Mouse (Mus musculus): ENCODE data around the gene Heatr1. TPM values are rescaled to one million over a fixed set of nuclear protein-coding genes. Genes with fewer than 3 reads are reported as not detected.

Gene Heatr1
- total RNA-seq (2021), result 10 to 100 TPM; 13.7 to 14.1 TPM
- long read RNA-seq, experiment 1, result 0 reads
- long read RNA-seq, experiment 2, full-length matches to known transcripts, result 1 of 4 reads
- long read RNA-seq, experiment 2, partial matches to known transcripts, result 2 of 4 reads
- long read RNA-seq, experiment 2, other reads (novel, unspliced or antisense), result 1 of 4 reads

DNA sequence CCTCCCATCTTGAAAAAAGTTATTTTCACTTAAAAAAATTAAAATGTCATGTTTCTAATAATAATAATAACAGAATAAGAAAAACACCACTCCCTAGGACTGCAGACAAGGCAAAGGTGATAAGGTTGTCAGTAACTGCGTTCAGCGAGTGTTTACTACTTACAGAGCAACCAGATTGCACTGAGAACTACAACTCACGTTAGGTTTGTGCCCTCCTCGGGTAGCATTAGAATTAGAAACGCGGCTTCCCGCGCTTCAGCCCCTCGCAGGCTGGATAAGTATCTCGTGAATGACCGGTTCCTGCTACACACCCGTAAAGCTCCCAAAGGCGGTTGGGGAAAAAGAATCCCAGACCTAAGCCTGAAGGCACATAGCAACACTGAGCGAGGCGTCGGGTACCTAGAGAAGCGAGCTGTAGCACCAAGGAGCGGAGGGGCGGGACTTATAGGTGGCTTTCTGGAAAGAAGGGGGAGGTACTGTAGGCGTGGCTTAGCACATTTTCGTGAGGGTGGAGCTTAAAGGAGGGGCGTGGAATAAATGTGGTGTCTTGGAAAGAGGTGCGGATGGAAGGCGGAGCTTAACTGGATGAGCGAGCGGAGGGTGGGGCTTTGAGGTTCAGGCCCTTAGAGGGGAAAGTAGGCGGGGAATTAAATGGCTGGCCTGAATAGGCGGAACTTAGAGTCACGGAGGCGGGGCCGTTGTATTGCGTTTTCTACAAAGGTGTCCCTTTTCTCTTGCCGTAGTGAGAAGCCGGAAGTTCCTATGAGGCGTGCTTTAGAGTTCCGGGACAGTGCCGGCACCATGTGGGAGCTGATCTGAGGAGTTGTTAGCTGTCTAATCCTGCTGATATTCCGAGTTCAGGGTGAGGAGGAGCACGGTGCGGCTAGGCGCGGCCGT is at the start of gene Heatr1:
Heatr1 (plus strand) TSS at position 419 of the 897 bp plus-strand sequence.
- peak; percentile 89 to 90 for DNase-seq
- intact Hi-C loops (cut with DNase I), result loop anchor here (5.0 kb wide), 2 partner anchors 42 to 188 kb away; no protein-coding TSS in a partner anchor

DNA sequence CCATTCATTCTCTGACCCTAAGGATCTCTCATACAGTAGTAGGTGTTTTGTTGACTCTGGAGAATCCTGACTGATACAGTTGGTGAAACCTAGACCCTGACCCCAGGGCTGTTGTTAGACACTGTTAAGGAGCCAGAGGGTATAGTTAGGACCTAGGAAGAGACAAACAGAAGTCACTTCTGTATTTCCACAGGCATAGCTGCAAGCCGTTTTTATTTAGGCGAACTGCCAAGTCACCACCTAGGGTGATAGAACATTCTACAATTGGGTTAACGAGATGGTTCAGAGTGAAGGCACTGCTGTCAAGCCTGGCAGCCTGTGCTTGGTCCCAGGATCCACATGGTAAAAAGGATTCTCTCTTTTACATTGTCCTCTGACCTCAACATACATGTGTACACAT is 48.0 kb upstream of the Heatr1 start:
- intact Hi-C loops (cut with DNase I), result no loop called here
- DNase-seq, result no peak

DNA sequence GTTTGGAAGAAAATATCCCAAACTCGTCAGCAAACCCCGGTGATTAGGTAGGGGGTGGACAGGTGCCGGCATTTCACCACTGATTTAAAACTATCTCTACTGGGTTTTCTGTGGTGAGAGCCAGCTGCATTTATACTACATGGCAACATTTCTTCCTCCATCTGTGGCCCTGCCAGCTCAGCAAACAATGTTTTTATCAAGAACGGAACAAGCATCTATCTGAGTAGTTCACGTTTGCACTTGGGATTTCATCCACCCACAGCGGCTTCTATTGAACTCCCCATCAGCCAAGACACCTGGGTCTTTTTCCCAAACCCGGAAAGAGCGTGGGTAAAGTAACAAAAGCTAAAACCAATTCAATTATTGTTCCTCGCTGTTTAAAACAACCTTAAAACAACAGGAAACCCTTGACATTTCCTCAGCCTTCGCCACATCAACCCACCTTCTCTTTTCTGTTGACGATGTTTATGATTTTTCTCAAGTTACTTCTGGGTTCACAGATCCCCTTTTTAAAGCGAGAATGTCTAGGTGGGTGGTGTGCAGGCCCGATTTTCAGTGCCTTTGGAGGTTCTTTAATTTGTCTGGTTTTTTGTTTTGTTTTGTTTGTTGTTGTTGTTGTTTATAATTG is 45.5 kb upstream of the Heatr1 start:
- DNase-seq, result no peak
- intact Hi-C loops (cut with DNase I), result no loop called here

DNA sequence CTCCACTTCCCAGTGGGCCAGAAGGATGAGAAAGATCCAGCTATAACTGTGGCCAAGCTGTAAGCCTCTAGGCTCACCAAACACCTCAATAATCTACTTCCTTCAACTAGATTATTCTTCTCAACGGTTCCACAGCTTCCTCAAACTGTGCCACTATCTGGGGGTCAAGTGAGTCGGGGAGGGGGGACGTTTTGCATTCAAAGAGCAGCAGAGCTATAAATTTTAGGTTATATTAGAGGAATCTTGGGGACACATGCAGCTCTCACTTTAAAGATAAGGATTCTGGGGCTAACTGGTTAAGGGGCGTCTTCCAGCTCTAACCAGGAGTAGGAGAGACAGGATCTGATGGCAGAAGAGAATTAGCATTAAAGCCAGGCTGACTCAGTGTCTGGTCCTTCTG is 38.6 kb upstream of the Heatr1 start:
- intact Hi-C loops (cut with DNase I), result no loop called here
- DNase-seq, result no peak

DNA sequence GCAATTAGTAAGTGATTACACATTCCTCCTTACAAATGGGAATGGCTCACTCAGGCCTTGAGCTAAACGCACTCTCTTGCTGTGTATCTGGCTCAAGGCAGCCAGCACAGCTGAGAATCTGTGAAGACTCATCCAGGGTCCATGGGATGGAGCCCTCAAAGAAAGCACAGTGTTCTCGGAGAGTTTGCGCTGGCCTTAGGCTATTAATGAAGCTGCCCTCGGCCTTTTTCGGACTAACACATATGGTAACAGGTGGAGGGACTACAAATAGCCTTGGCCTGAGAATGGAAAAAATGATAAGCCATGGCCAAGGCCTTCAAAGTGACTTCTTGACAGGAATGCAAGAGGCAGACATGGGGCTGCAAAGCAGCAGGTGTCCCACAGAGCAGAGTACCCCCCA is 37.3 kb upstream of the Heatr1 start:
- intact Hi-C loops (cut with DNase I), result no loop called here
- no peak for DNase-seq

DNA sequence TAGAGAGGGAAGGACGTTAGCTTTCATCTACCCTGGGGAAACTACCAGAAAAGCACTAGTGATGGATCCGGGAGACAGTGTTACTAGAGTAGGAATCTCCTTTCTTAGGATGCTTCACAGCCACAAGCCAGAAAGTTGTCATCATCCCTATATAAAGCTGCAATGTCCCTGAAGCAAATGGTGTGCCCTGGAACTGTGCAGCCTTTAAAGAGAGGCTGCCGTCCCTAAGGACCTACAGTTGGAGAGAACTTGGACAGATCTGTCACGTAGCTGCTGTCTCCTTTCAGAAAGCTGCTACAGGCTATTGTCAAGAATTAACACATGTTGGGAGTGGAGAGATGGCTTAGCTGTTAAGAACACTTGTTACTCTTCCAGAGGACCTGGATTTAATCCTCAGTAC is 33.3 kb upstream of the Heatr1 start:
- DNase-seq, result no peak
- intact Hi-C loops (cut with DNase I), result no loop called here

DNA sequence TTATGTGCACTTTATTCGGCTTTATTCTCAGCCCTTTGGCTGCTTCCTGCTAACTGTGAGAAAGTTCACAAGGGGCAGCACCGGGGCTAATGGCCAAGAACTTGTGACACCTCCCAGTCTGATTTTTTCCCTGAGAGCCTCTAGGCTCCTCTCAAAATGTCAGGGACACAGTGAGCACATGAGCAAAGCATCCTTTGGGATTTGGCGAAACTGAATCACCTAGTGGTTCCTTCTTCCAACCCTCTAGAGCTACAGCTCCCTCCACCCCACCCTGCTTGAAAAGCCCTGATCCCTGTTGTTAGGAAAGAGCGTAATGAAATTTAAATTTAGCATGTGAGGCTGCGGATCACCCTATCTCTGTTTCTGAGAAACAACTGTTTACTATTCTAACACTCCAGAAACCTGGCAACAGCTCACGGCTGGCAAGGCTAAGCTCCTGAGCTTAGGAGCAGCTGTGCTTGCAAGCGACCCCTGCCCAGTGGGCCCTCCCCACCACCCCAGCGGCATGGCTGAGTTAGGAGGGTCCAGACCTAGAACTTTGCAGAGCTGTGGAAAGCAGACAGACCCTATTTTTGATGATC is 25.7 kb upstream of the Heatr1 start:
- DNase-seq, result peak; percentile 24 to 32
- intact Hi-C loops (cut with DNase I), result no loop called here

DNA sequence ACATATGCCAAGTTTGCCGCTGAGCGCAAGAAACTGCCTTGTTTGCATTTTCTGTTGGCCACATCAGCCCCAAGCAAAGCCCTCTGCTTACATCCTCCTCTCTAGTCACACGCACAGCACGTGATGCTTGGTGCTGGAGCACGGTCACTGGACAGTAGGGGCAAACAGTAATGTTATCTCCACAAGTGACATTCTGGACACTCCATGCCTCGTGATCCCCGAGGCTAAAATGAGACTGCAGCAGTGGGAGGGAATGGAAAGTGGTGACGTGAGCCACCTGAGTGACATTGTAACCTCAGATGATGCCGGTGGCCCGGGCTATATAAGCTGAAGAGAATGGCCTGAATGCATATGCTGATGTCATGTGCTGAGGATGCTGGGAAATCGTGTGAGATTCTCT is 24.9 kb upstream of the Heatr1 start:
- DNase-seq, result peak; percentile 18 to 19
- intact Hi-C loops (cut with DNase I), result no loop called here

DNA sequence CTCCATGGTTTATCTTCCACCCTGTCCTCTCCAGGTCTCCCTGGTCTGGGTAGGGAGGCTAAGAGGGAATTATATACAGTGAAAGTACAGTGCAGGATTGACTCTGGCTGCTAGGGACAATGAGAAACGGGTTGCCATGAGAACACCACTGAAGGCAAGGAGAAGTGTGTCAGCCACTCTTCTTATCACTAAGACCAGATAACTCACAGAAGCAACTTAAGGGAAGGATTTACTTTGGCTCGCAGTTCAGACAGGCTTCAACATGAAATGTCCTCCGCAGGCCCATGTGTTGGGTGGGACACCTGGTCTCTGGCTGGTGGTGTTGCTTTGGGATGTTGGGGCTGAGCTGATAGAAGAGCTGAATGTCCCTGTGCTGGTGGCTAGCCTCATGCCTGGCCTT is 22.1 kb upstream of the Heatr1 start:
- intact Hi-C loops (cut with DNase I), result no loop called here
- DNase-seq, result no peak

DNA sequence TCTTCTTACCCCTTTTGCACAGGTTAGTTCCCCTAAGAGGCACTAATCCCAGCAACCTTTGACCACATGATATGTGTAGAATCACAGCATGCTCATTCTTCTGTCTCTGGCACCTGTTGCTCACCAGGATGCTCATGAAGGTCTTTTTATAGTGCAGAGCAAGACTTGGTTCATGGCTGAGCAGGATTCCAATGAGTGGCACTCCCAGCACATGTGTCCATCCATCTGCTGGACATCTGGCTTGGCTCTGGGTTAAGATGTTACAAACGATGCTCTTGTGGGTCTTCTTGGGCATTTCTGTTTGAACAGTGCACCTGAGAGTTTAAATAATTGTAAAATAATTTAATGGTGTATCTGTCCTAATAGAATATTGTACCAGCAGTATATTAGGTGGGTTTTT is 18.0 kb upstream of the Heatr1 start:
- no peak for DNase-seq
- intact Hi-C loops (cut with DNase I), result no loop called here

DNA sequence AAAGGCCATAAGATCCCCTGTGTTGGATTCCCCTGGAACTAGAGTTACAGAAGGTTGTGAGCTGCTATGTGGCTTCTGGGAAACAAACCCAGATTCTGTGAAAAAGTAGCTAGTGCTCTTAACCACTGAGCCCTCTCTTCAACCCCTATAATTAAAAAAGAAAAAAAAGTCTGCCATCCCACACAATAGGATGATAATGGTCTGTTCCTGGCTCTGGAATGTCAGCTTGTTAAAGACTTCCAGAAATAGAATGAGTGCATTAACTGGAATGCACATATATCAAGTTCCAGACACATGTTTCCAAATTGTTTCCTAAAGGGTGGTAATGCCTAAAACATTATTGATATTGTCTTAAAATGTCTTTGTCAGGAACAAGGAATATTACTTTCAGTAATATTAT is 10.0 kb upstream of the Heatr1 start:
- intact Hi-C loops (cut with DNase I), result loop anchor here (5.0 kb wide), 1 partner anchor 172 kb away; no protein-coding TSS in a partner anchor
- DNase-seq, result no peak

DNA sequence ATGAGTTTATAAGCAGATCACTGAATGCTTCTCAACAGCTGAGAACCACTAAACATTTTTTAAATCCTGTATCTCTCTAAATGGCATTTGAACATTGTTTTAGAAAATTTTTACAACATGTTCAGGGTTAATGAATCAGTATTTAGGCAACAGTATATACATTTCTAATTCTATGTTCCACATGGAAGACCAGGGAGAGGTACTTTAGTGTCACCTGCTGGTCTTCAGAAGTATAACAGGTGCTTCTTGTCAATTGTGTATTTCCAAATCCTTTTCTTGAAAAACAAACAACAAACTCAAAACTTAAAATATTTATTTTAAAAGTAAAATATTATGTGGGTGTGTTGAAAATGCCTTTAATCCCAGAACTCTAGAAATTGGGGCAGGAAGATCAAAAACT is 8.5 kb upstream of the Heatr1 start:
- no peak for DNase-seq

DNA sequence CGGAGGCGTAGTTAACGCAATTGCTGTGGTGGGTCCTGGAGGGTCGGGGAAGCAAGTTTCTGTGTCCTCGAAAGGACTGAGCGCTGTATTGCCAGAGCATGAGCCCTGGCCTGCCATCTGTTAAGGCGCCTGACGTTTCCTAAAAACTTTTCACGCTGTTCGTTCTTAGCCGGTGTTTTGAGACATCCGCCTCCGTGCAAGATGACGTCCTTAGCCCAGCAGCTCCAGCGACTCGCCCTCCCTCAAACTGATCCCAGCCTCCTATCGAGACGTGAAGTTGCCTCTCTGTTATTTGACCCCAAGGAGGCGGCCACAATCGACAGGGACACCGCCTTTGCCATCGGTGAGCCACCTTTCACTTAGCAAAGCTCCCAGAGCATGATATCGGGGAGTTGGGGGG is 744 bp downstream of the Heatr1 start:
- intact Hi-C loops (cut with DNase I), result loop anchor here (5.0 kb wide), 2 partner anchors 42 to 188 kb away; no protein-coding TSS in a partner anchor
- no peak for DNase-seq

More for the DNA sequence above, 8.5 kb upstream of the Heatr1 start:
- intact Hi-C loops (cut with DNase I), result loop anchor here (1.0 to 5.0 kb wide), 2 partner anchors 90 to 174 kb away; no protein-coding TSS in a partner anchor

DNA sequence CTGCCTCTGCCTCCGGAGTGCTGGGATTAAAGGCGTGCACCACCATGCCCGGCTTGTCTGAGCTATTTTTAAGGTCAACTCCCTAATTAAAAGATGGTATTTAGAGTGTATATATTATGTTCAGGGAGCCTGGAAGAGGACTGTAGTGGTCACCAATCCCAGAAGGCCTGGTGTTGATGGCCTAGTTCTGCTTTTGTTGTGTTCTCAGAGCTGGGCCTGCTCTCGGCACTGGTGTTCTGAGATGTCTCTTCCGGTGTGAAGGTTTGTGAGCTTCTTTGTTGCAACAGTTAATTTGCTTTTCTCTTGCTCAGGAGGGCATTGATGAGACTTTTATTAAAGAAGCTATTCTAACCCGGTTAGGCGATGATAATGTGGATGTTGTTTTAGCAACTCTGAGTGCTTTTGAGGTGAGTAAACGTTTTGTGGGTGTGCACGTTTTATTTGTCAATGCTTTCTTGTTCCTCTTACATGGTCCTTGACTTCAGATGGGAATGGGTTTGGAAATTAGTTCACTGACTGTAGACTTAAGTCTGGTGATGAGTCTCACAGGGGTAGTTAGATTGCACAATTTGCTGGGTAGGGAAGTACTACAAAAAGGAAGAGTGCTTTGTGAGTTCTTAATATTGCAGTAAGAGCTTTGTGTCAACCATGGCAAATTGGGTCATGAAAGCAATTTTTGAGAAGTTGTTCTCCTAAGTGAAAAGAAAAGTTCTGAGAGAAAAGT is 13.7 kb downstream of the Heatr1 start:
- intact Hi-C loops (cut with DNase I), result no loop called here
- DNase-seq, result no peak

DNA sequence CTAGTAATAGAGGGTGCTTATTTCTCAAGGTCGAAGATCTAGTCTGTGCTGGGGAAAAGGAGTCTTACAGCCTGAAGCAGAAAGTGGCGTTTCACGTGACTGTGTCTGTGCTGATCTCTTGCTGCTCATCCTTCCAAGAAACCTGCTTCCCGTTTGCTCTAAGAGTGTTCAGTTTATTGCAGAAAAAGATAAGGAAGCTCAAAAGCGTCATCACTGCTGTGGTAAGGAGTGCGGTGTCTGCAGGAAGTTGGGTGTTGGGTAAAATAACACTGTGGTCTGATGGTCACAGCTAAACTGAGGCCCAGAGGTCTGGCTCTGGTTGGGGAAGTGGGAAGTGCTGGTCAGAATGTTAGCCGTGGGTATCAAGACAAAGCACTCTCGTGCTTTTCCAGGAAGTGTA is 17.2 kb downstream of the Heatr1 start:
- intact Hi-C loops (cut with DNase I), result no loop called here
- DNase-seq, result no peak

DNA sequence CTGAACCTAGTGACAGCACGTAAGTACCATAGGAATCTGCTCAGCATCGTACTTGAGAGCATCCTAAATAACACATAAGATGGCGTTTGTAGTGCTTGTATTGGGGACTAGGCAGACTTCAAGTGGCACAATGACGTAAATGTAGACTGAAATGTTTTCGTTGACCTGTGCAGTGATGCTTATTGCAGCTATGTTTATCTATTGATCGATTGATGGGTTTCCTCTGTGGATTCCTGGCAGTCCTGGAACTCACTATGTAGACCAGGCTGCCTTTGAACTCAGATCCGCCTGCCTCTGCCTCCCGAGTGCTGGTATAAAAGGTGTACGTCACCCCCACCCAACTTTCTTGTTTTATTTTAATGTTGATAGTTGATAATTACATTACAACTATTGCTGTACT is 25.8 kb downstream of the Heatr1 start:
- intact Hi-C loops (cut with DNase I), result no loop called here
- DNase-seq, result no peak

DNA sequence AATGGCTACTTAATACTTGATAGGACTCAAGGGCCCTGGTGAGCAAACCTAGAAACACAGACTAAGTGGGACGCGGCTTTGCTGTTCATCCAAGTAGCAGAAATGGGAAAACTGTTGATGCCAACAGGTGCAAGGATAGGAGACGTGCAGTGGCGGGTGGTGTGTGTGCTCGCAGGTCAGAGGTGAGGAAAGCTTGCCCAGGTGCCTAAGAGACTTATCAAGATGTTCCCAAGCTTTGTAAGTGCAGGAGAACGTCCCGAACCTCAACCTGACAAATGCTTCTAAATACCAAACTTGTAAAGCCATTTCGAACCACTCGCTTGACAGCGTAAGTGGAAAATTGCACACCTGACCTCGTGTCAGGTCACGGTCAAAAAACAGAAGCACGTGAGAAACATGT is 33.7 kb downstream of the Heatr1 start:
- intact Hi-C loops (cut with DNase I), result no loop called here
- DNase-seq, result no peak

DNA sequence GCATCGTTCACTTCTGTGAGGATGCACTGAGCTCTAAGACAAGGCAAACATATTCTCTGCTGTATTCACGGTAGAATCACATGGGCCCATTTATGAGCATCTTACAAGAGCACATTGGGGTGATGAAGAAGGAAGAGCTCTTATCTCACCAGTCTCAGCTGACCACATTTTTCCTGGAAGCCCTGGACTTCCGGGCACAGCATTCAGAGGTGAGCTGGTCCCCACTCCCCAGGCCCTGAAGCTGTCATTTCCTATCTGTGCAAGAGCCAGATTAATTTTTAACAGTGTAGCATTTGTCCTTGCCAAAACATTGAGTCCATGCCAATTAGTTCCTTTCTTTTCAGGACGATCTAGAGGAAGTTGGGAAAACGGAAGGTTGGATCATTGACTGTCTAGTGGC is 39.0 kb downstream of the Heatr1 start:
- intact Hi-C loops (cut with DNase I), result no loop called here
- no peak for DNase-seq

DNA sequence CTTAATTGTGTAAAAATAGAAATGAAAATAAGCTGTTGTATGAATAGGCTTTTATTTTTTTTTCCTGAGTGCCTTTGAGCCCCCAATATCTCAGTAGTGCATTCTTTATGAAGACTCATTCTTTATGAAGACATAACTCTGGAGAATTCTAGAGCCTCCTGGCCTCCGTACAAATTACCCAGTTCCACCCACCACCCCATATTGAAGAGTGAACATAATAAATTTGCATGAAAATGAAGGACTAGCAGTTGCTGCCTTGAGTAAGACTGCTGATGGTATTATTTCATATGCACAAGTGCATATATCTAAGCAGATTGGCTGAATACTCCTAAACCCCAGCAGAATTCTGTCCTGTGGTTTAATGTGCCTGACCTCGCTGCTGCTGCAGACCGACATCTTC is 44.8 kb downstream of the Heatr1 start:
- intact Hi-C loops (cut with DNase I), result loop anchor here (5.0 kb wide), 1 partner anchor 42 kb away; the partner anchor contains the start of gene Heatr1
- DNase-seq, result no peak

DNA sequence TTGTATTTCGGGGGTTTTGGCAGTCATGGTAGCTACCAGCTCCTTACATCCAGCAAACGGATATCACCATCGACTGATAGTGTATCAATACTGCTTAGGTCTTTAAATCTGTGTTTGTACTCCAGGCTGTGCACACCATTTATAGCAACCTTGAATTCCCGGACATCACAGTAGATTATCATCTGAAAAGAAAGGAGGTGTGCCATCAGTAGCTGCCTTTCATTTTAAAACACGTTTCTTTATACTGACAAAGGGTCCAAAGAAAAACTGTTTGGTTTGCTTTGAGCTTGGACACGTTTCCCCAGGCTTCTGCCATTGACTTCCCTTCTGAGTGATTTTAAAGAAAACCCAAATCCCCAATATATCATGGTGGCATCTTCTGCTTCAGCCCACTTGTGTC is 46.0 kb downstream of the Heatr1 start:
- intact Hi-C loops (cut with DNase I), result no loop called here
- no peak for DNase-seq

Measured in gastrocnemius, postnatal 36 days (tissue).